Mouse (Mus musculus): ENCODE data around the gene Tubgcp3. TPM values are rescaled to one million over a fixed set of nuclear protein-coding genes. Genes with fewer than 3 reads are reported as not detected.
"Not testable (repeated sequence)": the region's sequence is repeated elsewhere in the genome, so short reads cannot be mapped to it uniquely, and the experiment has no call there.

Tubgcp3 gene
- polyA plus RNA-seq, 1 experiment from 2014 or later, result 61.2 TPM

- Histone ChIP-seq H3K27ac (ENCODE audit: low read depth, low read length) (no peak overlapping the region), H3K9me3 (ENCODE audit: control insufficient read depth, low read length) (no peaks in the 10 kb centered on the region), H3K4me1 (ENCODE audit: control insufficient read depth, insufficient read depth, low read length) (no peaks in the 10 kb centered on the region), H3K4me2 (no peak overlapping the region), H3K4me3 (ENCODE audit: low read depth, low read length) (no peak overlapping the region), H3K27me3 (ENCODE audit: control insufficient read depth, insufficient read depth, low read length) (no peaks in the 10 kb centered on the region), H3K9ac (ENCODE audit: low read length) (no peak overlapping the region), H3K36me3 (ENCODE audit: control insufficient read depth, insufficient read depth, low read length) (peaks cover 5% of the 10 kb centered on the region)
- ATAC-seq (ENCODE audit: low FRiP score) (no peak), DNase-seq (ENCODE audit: low spot score, missing footprints) (no peak)
- WGBS, result 91% methylated on average over 18 of the region's 18 CpGs
These were observed 50.4 kb downstream of the Tubgcp3 start for GRCm38 (mm10) chr8:12621550-12622222.

GRCm38 (mm10) chr8:12617369-12617768 lies 54.7 kb downstream of the Tubgcp3 start:
- not testable (repeated sequence) for H3K9me3 ChIP-seq (ENCODE audit: control insufficient read depth, low read length); H3K4me1 ChIP-seq (ENCODE audit: control insufficient read depth, insufficient read depth, low read length); ATAC-seq (ENCODE audit: low FRiP score); H3K27me3 ChIP-seq (ENCODE audit: control insufficient read depth, insufficient read depth, low read length); H3K4me2 ChIP-seq; H3K36me3 ChIP-seq (ENCODE audit: control insufficient read depth, insufficient read depth, low read length); H3K9ac ChIP-seq (ENCODE audit: low read length); H3K4me3 ChIP-seq (ENCODE audit: low read depth, low read length); DNase-seq (ENCODE audit: low spot score, missing footprints); H3K27ac ChIP-seq (ENCODE audit: low read depth, low read length)
- WGBS, result 92% methylated on average over 3 of the region's 3 CpGs

- no peak overlapping the region for H3K4me2 ChIP-seq
- H3K27me3 ChIP-seq (ENCODE audit: control insufficient read depth, insufficient read depth, low read length), result no peaks in the 10 kb centered on the region
- no peaks in the 10 kb centered on the region for H3K9me3 ChIP-seq (ENCODE audit: control insufficient read depth, low read length)
- no peak for ATAC-seq (ENCODE audit: low FRiP score)
- 83% methylated on average over 7 of the region's 7 CpGs for WGBS
- 0 out of 2 replicates have a peak, but pooled peaks cover 2% of the 10 kb centered on the region for H3K4me1 ChIP-seq (ENCODE audit: control insufficient read depth, insufficient read depth, low read length)
- H3K36me3 ChIP-seq (ENCODE audit: control insufficient read depth, insufficient read depth, low read length), result 0 out of 2 replicates have a peak, but pooled peaks cover 3% of the 10 kb centered on the region
- no peak overlapping the region for H3K4me3 ChIP-seq (ENCODE audit: low read depth, low read length)
- no peak for DNase-seq (ENCODE audit: low spot score, missing footprints)
- H3K27ac ChIP-seq (ENCODE audit: low read depth, low read length), result no peak overlapping the region
- no peak overlapping the region for H3K9ac ChIP-seq (ENCODE audit: low read length)
These were observed 58.8 kb downstream of the Tubgcp3 start for GRCm38 (mm10) chr8:12613201-12613600.

GRCm38 (mm10) chr8:12609752-12610449 lies 62.1 kb downstream of the Tubgcp3 start:
- no peaks in the 10 kb centered on the region for H3K27me3 ChIP-seq (ENCODE audit: control insufficient read depth, insufficient read depth, low read length)
- H3K4me2 ChIP-seq, result no peak overlapping the region
- ATAC-seq (ENCODE audit: low FRiP score) (peak; percentile 77), DNase-seq (ENCODE audit: low spot score, missing footprints) (no peak)
- 73% methylated on average over 12 of the region's 12 CpGs for WGBS
- no peaks in the 10 kb centered on the region for H3K9me3 ChIP-seq (ENCODE audit: control insufficient read depth, low read length)
- H3K4me1 ChIP-seq (ENCODE audit: control insufficient read depth, insufficient read depth, low read length), result 0 out of 2 replicates have a peak, but pooled peaks cover 2% of the 10 kb centered on the region
- no peak overlapping the region for H3K27ac ChIP-seq (ENCODE audit: low read depth, low read length)
- no peaks in the 10 kb centered on the region for H3K36me3 ChIP-seq (ENCODE audit: control insufficient read depth, insufficient read depth, low read length)
- H3K9ac ChIP-seq (ENCODE audit: low read length), result no peak overlapping the region
- H3K4me3 ChIP-seq (ENCODE audit: low read depth, low read length), result no peak overlapping the region

- ATAC-seq (ENCODE audit: low FRiP score) (no peak), DNase-seq (ENCODE audit: low spot score, missing footprints) (no peak)
- Histone ChIP-seq H3K9me3 (ENCODE audit: control insufficient read depth, low read length) (no peaks in the 10 kb centered on the region), H3K4me2 (no peak overlapping the region), H3K27me3 (ENCODE audit: control insufficient read depth, insufficient read depth, low read length) (no peaks in the 10 kb centered on the region), H3K27ac (ENCODE audit: low read depth, low read length) (no peak overlapping the region), H3K36me3 (ENCODE audit: control insufficient read depth, insufficient read depth, low read length) (no peaks in the 10 kb centered on the region), H3K4me1 (ENCODE audit: control insufficient read depth, insufficient read depth, low read length) (0 out of 2 replicates have a peak, but pooled peaks cover 2% of the 10 kb centered on the region), H3K9ac (ENCODE audit: low read length) (no peak overlapping the region), H3K4me3 (ENCODE audit: low read depth, low read length) (no peak overlapping the region)
- WGBS, result 81% methylated on average over 10 of the region's 10 CpGs
These were observed 63.2 kb downstream of the Tubgcp3 start for GRCm38 (mm10) chr8:12608810-12609209.

GRCm38 (mm10) chr8:12607223-12607622 lies 64.8 kb downstream of the Tubgcp3 start:
- Histone ChIP-seq H3K4me2 (no peak overlapping the region), H3K36me3 (ENCODE audit: control insufficient read depth, insufficient read depth, low read length) (no peaks in the 10 kb centered on the region), H3K27ac (ENCODE audit: low read depth, low read length) (no peak overlapping the region), H3K9me3 (ENCODE audit: control insufficient read depth, low read length) (no peaks in the 10 kb centered on the region), H3K4me3 (ENCODE audit: low read depth, low read length) (no peak overlapping the region), H3K4me1 (ENCODE audit: control insufficient read depth, insufficient read depth, low read length) (0 out of 2 replicates have a peak, but pooled peaks cover 2% of the 10 kb centered on the region), H3K27me3 (ENCODE audit: control insufficient read depth, insufficient read depth, low read length) (no peaks in the 10 kb centered on the region), H3K9ac (ENCODE audit: low read length) (no peak overlapping the region)
- ATAC-seq (ENCODE audit: low FRiP score) (peak; percentile 41), DNase-seq (ENCODE audit: low spot score, missing footprints) (peak; percentile 97)
- WGBS, result 29% methylated on average over 6 of the region's 6 CpGs

GRCm38 (mm10) chr8:12583785-12584184 lies 88.3 kb downstream of the Tubgcp3 start:
- H3K27me3 ChIP-seq (ENCODE audit: control insufficient read depth, insufficient read depth, low read length), result no peaks in the 10 kb centered on the region
- no peak overlapping the region for H3K9ac ChIP-seq (ENCODE audit: low read length)
- ATAC-seq (ENCODE audit: low FRiP score) (no peak), DNase-seq (ENCODE audit: low spot score, missing footprints) (no peak)
- no peaks in the 10 kb centered on the region for H3K9me3 ChIP-seq (ENCODE audit: control insufficient read depth, low read length)
- H3K36me3 ChIP-seq (ENCODE audit: control insufficient read depth, insufficient read depth, low read length), result no peaks in the 10 kb centered on the region
- no peaks in the 10 kb centered on the region for H3K4me1 ChIP-seq (ENCODE audit: control insufficient read depth, insufficient read depth, low read length)
- H3K4me2 ChIP-seq, result no peak overlapping the region
- no peak overlapping the region for H3K27ac ChIP-seq (ENCODE audit: low read depth, low read length)
- H3K4me3 ChIP-seq (ENCODE audit: low read depth, low read length), result no peak overlapping the region
- WGBS, result 91% methylated on average over 5 of the region's 5 CpGs

- 87% methylated on average over 19 of the region's 19 CpGs for WGBS
- not testable (repeated sequence) for H3K27me3 ChIP-seq (ENCODE audit: control insufficient read depth, insufficient read depth, low read length); H3K27ac ChIP-seq (ENCODE audit: low read depth, low read length); DNase-seq (ENCODE audit: low spot score, missing footprints); H3K9me3 ChIP-seq (ENCODE audit: control insufficient read depth, low read length); H3K4me1 ChIP-seq (ENCODE audit: control insufficient read depth, insufficient read depth, low read length); H3K9ac ChIP-seq (ENCODE audit: low read length); H3K36me3 ChIP-seq (ENCODE audit: control insufficient read depth, insufficient read depth, low read length); H3K4me2 ChIP-seq; ATAC-seq (ENCODE audit: low FRiP score); H3K4me3 ChIP-seq (ENCODE audit: low read depth, low read length)
These were observed 92.6 kb downstream of the Tubgcp3 start for GRCm38 (mm10) chr8:12579339-12579999.

- H3K4me2 ChIP-seq, result no peak overlapping the region
- H3K4me1 ChIP-seq (ENCODE audit: control insufficient read depth, insufficient read depth, low read length), result peaks cover 4% of the 10 kb centered on the region; the same call in 1 of the 2 replicates
- DNase-seq (ENCODE audit: low spot score, missing footprints), result peak; percentile 89
- 28% methylated on average over 6 of the region's 6 CpGs for WGBS
- no peak for ATAC-seq (ENCODE audit: low FRiP score)
- H3K27ac ChIP-seq (ENCODE audit: low read depth, low read length), result no peak overlapping the region
- no peak overlapping the region for H3K9ac ChIP-seq (ENCODE audit: low read length)
- H3K4me3 ChIP-seq (ENCODE audit: low read depth, low read length), result no peak overlapping the region
- no peaks in the 10 kb centered on the region; the same call in 1 of the 2 replicates for H3K27me3 ChIP-seq (ENCODE audit: control insufficient read depth, insufficient read depth, low read length)
- no peaks in the 10 kb centered on the region for H3K9me3 ChIP-seq (ENCODE audit: control insufficient read depth, low read length)
- H3K36me3 ChIP-seq (ENCODE audit: control insufficient read depth, insufficient read depth, low read length), result no peaks in the 10 kb centered on the region
These were observed 95.3 kb downstream of the Tubgcp3 start for GRCm38 (mm10) chr8:12576739-12577138.

Data from midbrain, embryonic 11.5 days (tissue).